Mouse (Mus musculus) cerebellum, postnatal 25 days (tissue): ENCODE measurements around the gene Metrn.
A peak's percentile ranks its signal among the peaks of the same experiment; 100 is the strongest.

Source experiments
- DNase-seq, 2 experiments: peaks; one replicate each; pipeline ENCODE4 v3.0.0; 2021; ENCODE audit warnings: mixed read lengths in 2 of 2

The Metrn gene

DNA sequence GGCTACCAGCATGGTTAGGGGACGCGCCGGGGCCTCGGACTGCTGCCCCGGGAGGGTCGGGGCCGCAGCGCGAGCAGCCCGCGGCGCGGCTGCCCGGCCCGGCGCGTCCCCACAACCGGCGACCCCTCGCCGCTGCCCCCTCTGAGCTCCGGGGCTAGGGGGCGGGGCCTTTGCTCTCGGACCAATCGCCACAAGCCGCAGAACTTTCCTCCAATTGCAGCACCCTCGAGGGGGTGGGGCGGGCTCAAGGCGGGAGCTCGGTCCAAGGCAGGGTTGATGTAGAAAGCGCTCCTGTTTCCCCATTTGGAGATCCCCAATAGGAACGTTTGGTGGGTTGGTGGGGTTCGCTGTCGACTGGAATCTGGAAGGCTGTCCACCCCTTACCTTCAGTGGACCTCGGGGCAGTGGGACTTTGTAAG lies at the start of gene Metrn:
TSS of gene Metrn (minus strand) at position 186 of the 419 bp plus-strand sequence.
- DNase-seq: peak; percentile 67 to 82

DNA sequence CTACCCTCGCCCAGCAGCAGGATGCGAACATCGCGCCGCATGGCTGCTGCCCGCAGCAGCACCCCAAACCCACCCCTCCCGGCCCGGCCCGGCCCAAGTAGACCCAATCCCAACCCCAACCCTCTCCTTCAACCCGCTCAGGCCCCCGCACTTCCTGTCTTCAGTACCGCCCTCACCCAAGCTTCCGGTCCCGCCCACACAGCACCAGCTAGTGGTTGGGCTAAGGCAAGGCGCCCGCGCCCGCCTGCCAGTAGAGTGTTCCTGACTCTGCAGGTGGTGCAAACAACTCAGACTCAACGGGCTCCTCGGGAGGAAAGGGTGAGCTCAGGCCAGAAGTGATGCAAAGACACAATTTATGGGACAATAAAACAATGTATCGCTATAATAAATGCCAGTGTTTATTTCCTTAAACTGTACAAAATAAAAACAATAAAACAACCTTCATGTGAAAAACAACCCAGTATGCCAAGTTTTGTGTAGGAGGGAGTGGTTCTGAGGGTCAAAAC lies 47.5 kb upstream of the Metrn start, which contains the start of gene Rhot2:
TSS of gene Rhot2 (minus strand) at position 456 of the 506 bp plus-strand sequence.
- peak; percentile 92 to 96 for DNase-seq

DNA sequence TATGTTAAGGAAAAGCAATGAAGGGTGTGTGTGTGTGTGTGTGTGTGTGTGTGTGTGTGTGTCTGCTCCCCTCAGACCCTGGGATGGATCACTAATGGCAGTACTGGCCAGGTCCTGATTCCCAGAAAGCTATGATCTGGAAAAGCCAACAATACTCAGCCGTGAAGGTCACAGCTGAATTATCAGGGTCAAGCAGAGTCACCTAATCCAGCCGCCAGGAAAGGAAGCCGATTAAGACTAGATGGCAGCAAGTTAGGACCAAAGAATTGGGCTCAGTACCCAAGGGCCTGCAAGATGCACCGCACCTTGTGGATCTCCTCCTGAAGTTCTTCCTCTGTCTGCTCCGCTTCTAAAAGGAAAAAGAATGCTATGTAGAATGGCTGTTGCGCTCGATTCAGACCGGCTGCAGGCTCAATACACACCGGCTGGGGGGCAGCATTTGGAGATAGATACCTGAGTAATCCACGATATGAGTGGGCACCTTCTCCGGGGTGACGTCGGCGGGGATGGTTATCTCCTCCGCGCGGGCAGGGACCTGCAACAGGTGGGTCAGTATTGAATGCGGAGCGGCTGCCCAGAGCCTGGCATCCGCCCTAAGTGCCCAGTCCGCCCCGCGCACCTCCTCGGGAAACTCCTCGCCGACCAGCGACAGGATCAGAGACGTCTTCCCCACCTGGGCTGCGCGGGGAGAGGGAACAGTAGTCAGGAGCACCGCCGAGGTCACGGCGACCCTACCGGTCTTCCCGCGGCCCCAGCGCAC lies 46.9 kb upstream of the Metrn start:
- DNase-seq: peak in 1 of 2 experiments; percentile 66

DNA sequence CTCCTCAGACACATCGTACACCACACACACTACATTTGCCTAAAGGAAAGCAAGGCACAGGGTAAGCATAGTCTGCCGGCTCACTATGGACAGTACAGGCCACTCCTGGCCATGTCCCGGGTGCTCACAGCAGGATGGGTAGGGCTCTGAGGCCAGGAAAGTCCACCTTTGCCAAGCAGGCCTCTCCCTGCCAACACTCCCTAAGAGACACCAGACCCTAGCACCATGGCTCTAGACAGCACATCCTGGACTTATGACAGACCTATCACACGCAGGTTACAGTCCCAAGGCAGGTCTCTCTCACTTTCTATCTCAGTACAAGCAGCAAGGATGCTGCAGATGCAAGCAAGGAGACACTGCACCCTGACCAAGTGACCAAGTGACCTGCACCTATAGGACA lies 46.2 kb upstream of the Metrn start:
- DNase-seq: no peak

DNA sequence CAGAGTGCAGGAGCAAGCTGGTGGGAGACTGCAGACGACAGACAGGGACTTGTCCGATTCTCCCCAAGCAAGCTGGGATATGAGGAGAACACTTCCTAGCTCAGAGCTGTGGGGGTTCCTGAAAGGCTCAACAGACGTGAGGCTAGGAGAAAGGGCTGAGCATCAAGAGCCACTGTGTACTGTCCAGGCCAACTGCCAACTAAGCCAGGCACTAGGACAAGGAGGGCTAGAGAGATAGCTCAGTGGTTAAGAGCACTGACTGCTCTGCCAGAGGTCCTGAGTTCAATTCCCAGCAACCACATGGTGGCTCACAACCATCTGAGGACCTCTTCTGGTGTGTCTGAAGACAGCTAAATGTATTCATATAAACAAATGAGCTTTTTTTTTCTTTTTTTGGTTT lies 45.6 kb upstream of the Metrn start:
- no peak for DNase-seq

DNA sequence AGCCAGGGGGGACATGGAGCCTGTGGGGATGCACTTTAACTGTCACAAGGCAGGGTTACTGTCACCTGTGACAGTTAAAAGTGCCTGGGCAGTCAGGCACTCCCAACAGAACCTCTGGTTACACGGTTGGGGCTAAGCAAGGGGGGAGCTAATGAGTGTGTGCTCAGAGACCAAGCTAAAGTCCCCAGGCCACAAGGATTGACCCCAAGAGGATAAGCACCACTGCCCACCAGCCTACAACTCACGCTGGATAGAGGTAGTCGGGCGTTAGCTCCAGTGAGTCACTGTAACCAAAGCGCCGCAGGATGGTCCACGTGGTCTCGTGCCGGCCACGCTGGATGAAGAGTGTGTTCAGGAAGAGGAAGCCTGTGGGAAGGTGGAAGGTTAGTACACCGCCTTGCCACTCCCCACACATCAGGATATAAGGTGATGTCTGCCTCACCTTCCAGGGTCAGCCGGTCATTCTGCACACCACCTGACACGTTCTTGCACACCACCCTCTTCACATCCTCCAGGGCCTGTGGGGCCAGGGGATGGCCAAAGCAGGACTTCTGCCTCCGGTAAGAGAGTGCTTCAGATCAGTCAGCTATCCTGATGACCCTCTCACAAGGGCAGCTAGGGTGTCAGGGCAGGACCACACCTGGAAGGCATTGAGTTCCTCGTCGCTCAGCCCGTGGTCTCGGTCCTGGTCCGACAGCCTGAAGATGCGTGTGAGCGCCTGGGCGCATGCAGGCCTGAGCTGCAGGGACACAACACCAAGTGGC lies 44.4 kb upstream of the Metrn start, which contains the start of gene Gm20683:
TSS of gene Gm20683 (minus strand) at position 647 of the 764 bp plus-strand sequence.
- DNase-seq: no peak

DNA sequence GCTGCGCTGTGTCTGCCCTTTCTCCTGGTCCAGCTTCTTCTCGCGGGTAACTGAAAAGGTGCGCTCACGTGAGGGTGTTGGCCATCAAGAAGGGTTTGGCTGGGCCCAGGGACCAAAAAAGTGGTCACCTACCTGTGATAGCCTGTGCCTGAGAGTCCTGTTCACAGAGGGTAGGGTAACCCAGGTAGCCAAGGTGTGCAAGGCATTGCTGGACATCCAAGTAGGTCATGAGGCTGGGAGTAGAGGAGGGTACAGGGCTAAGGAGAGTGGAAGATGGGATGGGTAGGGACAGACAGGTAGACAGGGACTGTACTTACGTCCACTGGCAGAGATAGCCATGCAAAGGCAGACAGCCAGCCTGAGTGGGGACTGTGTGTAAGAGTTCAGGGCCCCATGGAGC lies 43.6 kb upstream of the Metrn start:
- DNase-seq: no peak

DNA sequence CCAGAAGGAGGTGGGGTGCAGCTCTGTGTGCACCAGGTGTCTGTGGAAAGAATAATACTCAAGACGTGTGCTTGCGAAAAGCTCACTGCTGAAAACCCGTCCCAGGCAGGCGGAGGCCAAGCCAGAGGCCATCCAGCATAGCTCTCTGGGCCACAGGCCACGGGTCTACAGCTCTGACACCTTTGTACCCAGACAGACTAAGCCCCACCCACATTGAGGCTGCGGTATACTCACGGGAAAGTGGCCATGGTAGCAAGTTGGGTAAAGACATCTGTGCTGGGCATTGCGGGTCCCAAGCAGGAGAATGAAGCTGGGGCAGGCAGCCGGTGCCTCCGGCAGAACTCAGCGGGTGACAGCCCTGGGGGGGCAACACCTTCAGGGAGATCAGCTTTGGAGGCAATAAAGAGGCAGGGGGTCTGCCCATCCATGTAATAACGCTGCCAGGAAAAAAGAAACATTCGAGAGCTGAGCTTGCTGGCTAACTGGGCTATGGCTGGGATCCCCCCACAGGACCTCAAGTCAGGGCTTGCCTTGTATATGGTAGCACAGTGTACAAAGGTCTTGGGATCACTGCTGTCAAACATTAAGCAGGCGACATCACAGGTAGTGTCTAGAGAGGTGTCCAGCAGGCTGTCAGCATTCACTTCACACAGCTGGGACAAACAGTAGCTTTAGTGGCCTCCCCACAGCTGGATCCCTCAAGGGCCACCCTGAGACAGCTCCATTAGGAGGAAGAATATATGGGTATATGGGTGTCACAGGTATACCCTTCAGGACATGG lies 42.7 kb upstream of the Metrn start:
- DNase-seq: no peak

DNA sequence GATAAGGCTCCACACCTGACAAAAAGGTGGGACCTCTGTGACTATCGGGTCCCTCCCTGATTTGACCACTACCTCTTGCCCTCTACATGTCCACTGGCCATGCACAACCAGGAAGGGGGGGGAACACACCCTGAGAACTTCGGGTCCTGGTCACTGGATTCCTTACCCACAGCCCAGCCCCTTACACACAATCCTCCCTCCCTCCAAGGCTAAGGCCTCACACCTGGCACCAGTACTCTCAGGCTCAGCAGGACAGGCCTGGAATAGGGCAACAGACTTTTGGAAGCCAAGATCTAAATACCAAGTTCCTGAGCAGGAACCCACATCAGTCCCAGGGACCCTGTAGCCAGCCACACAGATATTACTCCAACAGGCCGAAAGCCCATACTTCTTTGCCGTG lies 42.0 kb upstream of the Metrn start:
- no peak for DNase-seq

DNA sequence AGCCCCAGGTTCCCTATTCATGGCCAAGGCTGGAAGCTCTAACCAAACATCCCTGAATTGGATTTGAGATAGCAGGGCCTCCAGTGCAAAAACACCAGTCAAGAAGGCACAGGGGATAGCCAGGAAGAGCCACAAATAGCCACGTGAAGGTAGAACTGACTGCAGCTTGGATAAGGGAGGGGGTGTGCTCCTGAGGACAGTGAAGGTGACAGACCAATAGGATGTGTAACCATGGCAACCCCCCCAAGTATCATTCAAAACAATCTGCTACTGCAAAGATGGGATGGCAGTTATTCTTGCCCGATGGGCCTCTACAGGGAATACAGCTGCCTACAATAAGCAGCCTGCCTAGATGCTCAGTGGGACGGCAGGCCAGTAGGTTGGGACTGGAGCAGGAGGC lies 40.6 kb upstream of the Metrn start:
- no peak for DNase-seq

DNA sequence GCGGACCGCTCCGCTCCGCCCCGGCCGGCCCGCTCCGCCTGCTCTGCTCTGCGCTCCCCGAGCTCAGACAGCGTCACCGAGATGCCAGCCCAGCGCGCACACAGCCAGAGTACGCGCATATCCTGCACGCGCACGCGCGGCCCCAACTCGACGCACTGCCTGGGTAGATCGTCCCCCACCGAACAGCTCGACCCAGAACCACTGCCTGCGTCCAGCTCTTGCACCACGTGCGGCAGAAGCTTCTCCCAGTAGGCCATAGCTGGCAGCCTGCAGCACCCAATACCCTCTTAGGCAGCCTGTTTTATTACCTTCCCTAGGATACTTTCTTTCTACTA lies 40.1 kb upstream of the Metrn start, which contains the start of gene Rhbdl1:
TSS of gene Rhbdl1 (minus strand) at position 220 of the 335 bp plus-strand sequence.
- DNase-seq: peak; percentile 90 to 93

DNA sequence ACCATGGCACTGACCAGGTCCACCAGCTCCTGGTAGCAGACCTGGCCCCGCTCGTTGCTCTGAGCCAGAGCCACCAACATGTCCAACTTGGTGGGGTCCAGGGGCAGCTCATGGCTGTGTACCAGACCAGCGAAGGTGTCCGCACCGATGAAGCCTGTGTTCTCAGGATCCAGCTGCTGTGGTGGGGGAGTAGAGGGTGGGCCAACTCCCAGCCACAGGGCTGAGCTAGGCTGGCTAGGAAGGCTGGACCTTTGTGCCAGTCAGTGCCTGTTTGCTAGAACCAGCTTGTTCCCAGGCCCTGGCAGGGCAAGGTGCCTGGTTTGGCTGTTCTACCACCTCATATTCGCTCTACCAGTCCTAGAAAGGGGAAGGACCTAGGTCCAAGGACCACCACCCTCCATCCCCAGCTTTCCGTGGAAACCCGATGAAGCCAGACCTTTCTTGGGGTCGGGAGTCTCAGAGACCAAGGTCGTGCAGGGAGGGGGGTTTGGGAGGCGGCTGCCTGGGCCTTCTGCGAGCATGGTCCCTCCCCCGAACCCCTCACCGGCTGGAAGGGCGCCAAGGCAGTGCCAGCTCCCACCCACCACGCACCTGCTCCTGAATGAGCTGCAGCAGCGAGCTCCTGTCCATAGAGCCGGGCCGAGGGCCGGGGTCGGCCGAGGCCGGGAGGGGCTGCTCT lies 39.6 kb upstream of the Metrn start:
- DNase-seq: peak; percentile 59 to 61

DNA sequence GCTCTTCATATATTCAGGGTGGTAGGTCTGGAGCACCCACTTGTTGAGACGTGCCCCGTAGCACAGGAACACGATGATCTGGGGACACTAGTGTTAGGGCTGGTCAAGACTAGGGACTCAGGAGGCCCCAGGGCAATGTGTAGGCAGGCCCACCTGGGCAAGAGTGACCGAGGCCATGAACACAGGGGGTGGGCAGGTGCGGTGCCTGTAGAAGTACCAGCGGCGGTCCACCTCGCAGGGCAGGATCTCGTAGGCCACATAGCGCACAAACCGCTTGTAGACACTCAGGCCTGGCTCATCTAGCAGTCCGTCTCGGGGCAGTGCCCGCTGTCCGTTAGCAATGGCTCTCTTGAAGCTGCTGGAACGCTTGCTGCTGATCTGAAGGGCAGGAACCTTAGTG lies 38.9 kb upstream of the Metrn start:
- DNase-seq: no peak

DNA sequence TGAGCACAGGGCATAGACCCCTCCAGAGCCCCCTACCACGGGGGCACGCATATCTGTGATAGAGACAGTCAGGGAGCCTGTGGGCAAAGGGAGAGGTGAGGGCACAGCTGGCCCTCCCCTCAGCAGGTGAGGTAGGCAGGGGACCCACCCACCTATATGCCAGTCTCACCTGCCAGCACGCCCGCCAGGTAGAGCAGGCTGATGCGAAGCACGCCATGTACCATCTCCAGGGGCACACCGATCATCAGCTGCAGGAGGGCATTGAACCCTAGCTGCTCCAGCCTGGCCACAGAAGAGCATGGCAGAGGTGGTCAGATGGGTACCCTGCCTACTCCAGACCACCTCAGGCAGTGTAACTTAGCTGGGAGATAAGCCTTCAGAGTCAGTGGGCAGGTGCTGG lies 38.4 kb upstream of the Metrn start:
- DNase-seq: no peak

DNA sequence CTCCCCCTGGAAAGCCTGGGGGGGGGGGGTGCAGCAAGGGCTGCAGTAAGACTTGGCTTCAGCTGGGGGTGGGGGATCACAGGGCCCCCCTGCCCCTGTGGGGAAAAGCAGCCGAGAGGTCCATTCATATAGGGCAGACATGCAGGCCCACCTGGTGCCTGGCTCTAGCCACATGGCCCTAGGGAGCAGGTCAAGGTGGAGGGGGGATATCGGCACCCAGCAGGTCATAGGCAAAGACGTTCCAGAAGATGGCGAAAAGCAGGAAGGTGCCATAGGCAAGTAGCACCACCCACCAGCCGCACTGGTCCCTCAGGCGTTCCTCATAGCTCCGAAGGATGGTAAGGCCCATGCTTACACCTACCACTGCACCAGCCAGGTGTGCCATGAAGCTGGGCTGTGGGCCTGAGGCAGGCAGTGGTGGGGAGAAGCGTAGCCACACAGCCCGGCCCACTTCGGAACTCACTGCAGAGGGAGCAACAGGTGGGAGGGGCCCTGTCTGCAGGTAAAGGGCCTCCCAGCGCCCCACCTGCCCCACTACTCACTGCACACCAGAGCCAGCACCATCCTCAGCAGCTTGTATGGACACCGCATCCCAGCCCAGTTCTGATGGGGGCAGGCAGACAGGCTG lies 37.8 kb upstream of the Metrn start:
- peak in 1 of 2 experiments; percentile 62 for DNase-seq

DNA sequence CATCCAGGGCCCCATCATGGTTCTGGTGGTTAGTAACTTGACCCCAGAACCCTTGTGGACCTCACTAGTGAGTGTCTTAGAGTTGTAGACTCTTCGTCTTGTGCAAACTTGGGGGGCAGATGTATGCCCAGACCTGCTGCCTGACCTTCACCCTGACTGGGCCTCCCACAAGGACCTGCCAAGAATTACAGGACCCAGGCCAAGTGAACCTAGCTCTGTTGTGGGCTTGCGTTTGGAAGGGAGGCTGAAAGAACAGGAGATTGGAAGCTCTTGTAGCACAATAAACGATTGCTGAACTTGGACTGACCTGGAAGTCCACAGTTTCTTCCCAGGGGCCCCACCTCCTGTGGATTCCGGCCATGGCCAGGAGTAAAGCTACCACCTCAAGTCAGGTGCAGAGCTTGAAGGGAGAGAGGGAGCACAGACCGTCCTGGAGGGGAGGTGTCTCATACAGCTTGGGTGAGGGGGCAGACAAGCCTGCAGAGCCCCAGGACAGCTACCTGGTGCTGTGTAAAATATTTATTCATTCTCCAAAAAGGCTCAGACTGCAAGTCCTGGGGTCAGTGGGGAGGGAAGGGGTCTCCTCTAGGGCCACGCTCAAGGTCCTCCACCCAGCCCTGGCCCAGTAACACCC lies 37.1 kb upstream of the Metrn start:
- no peak for DNase-seq

DNA sequence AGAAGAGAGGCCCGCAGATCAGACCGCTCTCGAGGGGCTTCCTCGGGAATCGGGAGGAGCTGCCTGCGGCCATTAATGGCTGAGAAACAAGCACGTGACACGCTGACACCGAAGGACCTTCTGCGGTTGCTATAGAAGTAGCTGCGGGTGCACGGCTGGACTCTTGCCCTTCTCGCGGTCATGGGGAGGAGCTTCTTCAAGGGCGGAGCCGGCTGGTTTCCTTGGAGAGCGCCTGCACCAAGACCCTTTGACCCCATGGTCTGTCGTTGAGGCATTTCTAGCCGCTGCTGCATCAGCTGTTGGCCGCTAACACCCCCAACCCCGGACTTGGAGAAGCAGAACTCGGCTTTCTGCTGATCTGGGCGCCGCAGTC lies 36.3 kb upstream of the Metrn start, which contains the start of gene Stub1:
TSS of gene Stub1 (minus strand) at position 114 of the 373 bp plus-strand sequence.
- peak in 1 of 2 experiments; percentile 91 for DNase-seq

DNA sequence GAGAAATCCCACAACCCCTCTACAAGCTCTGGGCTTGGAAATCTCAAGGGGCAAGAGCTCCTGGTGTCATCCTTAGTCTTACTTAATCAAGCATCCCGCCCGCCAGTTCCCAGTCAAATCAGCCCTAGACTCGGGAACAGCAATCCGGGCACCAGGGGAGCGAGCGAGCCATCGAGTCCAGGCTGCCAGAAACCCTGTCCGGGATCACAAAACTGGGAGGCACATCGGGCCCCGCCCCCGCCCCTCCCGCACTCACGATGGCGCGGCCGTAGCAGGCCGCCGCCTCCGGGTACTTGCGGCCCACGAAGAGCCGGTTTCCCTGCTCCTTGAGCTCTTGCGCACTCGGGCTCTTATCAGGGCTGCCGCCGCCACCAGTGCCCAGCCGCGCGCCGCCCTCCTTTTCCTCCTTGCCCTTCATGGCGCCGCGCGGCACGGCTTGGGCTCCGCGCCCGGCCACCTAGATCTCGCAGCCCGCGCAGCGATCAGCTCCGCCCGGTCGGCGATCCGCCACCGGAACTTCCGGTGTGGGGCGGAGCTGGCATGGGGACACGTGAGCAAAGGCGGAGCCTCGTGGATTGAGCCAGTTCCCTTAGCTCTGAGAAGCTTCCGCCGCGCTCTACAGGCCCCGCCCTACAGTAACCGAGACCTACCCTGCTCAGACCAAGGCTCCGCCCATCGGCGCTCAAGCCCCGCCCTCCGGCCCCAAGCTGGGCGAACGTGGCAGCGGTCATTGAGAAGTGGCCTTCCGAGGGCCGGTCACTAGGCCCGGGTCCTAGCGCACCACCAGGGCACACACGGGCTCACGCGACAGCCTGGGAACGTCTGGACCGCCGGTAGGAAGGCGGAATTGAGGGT lies 35.7 kb upstream of the Metrn start:
- peak; percentile 99 to 100 for DNase-seq

DNA sequence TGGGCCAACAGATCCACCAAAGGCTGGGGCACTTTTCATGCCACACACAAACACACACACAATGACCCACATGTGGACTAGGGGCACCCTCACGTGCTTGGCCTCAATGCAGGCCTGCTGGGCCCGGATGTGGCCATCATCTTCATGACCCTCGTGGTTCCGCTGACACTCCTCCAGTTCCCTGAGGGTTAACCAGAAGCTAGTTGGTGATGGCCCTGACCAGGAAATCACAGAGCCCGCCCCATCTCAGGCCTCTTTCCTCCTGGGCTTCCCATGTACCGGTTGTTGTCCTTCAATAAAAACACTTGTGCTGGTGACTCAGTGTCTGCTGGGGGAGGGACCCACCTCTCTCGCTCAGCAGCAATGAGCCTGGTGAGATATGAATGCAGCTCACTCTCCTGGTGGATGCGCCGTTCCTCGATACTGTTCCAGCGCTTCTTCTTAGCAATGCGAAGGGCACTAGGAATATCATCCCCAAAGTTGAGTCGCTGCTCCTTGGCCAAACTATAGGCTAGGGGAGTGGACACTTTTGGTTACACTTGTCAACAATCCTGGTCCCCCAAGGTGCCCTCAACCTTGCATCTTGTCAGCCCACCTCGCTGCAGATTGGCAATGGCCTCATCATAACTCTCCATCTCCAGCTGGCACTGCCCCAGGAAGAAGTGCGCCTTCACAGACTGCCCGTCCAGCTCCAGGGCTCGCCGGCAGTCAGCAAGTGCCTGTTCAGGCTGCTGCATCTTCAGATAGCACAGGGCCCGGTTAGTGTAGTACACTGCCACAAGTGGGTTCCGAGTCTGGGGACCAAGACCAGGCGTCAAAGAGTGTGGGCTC lies 34.7 kb upstream of the Metrn start:
- peak; percentile 49 to 70 for DNase-seq
